Mouse (Mus musculus) c-Kit-positive CD71-negative TER-119-negative erythroid progenitor cells, embryonic 14.5 days (primary cell): Measurements from ENCODE around the gene Dgcr8.
"Not testable (repeated sequence)": the region's sequence is repeated elsewhere in the genome, so short reads cannot be mapped to it uniquely, and the experiment has no call there.

Source experiments
- DNase-seq: peaks from one replicate; pipeline ENCODE4 v3.0.0-alpha.2; 2013; ENCODE audit warnings: low read depth

The Dgcr8 gene

DNA sequence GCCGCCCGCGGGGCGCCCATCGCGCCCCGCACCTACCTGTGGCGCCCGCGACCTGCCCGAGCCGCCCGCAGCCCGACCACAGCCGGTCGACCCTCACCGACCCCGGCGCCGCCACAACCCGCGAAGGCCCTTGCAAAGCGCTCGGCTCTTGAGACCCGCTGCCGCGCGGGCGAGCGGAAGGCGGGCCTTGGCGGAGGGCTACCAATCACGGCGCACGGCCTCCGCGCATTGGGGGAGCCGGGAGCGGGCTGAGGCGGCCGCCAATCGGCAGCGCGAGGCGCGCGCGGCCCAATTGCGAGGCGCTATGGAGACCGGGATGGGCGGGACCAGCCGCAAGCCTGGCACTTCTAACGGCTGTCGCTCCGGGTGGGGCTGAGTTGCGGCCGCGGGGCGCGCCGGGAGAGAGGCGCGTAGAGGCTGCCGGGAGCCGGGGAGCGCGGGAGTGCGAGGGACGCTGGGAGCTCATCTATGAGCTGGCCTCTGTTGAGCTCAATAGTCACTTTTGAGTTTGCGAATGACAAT, at the start of gene Dgcr8:
Dgcr8 (minus strand) TSS at position 180 of the 522 bp plus-strand sequence.
- DNase-seq = peak; percentile 92

DNA sequence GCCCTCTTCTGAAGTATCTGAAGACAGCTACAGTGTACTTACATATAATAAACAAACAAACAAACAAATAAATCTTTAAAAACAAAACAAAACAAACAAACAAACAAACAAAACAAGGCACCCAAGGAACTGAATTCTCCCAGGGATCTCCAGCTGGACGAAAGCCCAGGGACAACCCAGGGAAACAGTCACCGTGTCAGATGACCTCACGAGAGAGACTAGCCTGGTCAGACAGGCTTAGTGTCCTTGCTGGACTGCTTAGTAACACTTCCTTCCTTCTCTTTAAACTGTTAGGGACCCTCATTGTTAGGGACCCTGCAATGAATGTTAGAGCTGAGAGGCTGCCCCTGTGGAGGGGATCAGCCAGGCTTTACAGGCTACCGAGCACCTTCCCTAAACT, 48.2 kb upstream of the Dgcr8 start:
- no peak for DNase-seq

DNA sequence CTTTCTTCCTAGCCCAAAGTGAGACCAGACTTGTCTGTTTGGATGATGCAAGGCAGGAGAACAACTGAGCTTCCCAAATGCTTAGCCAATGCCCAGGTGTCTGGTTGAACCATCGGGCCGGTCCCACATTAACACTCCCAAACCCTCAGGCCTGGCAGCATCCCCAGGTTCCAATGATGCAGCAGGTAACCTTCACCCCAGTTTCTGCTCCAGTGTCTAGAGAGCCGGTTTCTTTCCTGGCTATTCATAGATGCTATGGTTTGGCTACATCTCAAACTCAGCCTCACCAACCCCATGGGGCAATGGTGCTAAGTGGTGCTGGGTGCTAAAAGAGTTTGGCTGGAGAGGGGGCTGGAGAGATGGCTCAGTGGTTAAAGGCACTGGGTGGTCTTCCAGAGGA, 46.9 kb upstream of the Dgcr8 start:
- DNase-seq = no peak

DNA sequence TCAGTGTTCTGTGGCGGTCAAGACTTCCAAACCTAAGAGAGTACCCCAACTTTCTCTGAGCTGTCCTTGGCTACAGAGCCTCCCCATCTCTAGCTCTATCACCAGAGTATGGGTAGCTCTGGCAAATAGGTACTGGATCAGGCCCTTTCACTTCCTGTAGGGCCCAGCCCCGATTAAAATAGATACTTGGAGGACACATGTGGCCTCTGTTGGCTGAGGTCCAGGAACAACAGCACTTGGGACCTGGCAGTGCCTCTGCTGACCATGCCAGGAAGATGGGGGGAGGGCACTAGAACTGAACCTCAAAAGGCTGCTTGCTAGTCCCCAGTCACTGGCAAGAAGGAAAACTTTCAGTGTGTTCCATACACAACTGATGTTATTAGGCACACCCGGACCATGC, 44.9 kb upstream of the Dgcr8 start:
- no peak for DNase-seq

DNA sequence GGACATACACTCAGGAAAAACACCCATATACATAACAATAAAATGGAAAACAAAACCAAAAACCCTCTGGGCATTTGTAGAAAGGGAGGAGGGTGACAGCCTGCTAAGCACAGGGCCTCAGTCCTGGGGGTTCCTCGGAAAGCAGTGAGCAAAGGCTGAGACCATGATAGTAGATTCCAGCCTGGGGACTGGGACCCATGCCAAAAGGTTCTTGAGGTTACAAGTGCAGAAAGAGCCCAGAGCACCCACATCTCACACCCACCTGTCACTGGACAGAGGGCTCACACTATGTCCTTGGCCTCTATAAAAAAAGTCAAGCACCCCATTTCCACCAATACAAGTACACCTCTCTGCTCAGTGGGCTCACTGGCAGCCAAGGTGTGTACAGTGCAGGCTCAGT, 39.5 kb upstream of the Dgcr8 start:
- DNase-seq = no peak

DNA sequence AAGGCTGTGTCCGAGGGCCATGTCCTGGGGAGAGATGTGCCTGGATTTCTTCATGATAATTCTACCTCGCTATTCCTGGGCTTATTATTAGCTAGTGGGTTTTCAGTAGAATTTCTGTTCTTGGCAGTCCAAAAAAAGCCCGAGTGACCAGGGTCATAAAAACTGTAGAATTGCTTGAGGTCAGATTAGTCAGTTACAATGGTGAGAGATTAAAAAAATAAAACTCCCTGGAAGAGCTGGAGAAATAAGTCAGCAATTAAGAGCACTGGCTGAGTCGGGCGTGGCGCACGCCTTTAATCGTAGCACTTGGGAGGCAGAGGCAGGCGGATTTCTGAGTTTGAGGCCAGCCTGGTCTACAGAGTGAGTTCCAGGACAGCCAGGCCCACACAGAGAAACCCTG, 38.9 kb upstream of the Dgcr8 start:
- no peak for DNase-seq

DNA sequence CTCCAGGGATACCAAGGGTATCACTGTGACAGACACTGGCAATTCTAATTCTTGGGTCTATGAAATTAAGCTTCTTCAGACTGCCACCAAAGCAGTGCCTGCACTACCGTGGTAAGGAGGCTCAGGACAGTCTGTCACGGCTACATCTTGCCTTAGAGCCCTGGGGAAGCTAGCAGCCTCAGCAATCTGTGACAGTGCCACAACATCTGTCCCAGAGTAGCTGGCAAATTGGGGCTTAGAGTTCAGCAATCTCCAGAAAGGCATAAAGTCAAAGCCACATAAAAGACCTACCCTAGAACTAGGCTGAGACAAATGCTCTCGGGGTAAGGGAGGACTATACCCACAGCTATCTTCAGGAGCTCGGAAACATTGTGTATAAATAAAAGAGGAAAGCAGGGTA, 36.7 kb upstream of the Dgcr8 start:
- no peak for DNase-seq

DNA sequence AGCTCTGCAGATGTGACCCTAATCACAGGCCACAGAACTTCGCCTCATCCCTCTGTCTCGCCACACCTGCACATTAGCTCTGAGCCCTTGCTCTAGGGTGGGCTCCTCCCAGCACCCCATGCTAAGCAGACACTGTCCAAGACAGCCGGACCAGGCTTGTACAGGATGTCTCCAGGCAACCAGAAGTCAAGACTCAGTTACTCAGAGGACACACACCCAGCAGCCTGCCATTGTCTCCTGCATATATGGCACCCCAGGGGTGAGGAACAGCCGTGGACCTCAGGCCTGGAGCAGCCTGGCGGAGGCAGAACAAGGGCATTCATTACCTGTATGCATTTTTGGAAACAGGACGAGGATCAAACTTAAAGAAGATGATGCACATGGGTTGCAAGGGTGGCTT, 35.0 kb upstream of the Dgcr8 start:
- DNase-seq = no peak

DNA sequence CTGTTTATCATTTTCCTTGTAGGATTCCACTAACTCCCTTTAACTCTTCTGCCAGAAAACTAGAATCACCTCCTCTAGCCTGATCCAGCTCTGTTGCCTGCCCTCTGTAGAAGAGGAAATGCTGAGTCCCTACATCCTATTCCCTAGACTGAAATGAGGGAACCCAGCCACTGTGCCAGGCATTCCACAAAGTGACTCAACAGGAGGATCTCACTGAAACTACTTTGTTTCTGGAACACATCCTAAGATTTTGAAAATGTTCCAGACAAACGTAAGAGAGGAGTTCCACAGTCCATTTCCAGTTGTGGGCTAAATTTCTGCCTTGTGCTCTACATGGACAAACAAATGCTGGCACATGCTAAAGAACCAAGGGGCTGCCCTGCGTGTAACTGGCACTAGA, 34.4 kb upstream of the Dgcr8 start:
- no peak for DNase-seq

DNA sequence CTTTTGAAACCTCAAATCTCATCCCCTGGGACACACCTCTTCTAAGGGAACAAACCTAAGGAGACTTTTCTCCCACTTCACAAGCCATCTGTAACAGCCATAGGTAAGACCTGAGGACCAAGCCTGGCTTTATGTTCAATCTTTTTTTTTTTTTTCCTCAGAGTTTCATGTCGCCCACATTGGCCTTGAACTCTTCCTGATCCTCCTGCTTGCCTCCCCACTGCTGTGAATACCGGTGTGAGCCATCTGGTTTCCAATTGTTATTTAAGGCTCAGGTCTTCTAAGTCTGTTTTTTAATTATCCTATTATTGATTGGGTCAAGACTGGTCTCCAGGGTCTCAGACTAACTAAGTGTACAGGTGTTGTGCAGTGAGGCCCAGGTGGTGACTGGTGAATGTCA, 32.4 kb upstream of the Dgcr8 start:
- DNase-seq = no peak

DNA sequence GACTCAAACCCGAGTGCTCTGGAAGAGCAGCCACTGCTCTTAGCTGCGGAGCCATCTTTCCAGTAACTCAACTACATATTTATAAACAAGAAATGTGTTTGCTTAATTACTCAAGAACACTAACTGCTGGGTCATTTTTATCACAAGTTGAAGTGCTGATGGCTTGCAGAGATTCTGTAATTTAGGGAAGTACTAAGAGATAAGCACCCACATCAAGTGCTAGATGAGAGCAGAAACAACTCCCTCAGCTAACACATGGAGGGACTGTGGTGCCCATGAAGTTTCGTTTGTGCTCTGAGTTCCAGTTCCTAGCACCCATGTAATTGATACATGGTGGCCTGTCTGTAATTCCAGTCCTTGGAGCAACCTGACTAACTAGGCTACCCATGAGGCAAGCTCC, 29.9 kb upstream of the Dgcr8 start:
- no peak for DNase-seq

DNA sequence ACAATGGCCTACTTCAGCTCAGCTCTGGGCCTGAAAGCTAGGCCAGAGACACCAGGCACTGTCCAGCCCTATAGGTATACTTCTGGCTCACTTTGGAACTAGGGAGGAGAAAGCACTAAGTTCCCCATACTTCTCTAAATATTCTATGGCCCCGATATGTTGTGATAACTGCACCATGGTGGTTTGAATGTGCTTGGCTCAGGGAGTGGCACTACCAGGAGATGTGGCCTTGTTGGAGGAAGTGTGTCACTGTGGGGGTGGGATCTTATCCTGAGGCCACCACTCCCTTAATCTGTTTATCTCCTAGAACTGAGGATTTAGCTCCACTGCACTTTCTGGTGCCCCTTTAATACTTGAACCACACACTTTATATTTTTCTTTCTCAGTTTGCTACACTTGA, 19.1 kb upstream of the Dgcr8 start:
- no peak for DNase-seq

DNA sequence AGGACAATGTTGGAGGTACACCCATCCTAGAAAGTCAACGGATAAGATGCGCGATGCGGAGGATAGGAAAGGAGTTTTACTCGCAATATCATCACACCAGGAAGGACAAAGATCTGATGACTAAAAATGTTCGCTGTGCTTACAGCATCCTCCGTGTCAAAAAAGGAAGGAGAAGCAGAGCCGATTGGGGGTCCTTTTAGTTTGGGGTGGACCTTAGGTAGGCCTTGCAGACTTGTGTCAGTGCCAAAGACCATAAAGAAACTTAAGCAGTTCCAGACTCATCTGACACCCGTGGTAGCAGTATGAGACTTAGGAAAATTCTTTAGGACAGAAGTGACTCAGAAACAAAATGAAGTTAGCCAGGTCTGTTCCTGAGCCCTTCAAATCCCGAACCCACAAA, 568 bp upstream of the Dgcr8 start:
- DNase-seq = not testable (repeated sequence)

DNA sequence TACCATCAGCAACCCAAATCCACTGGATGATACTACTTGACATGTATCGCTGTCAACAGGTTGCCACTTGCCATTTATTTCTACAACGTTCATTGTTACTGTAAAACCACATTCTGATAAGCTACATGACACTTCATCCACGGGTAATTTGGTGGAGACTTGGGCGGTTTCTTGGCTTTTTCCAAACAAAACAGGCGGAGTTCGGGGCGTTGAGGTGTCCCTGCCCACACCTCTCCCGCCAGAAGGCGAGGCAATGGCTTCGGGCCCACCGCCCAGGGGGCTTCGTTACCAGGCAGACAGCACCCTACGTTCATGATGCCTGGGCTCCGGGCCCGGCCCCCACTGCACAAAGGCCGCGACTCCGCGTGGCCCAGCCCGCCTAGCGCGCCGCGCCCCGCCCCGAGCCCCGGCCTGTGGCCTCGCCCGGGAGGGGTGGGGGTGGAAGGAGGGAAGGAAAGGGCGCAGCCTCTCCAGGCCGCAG, 425 bp downstream of the Dgcr8 start:
- peak; percentile 40 for DNase-seq

DNA sequence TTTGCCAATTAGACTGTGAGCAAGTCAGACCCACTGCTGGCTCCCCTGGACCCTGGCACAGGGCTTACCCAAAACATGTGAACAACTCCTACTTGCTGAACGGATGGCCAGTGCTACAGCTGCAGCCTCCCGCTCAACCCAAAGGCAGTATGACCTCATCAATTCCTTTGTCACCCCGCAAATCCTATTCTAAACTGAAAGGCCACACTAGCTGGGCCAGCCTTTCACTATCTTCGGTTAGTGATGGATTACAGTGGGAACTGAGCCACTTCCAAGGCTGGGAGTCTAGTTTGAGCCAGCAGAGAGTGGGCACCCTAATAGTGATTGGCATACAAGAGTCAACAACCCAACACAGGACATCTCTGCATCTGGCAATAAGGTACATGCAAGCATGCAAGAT, 880 bp downstream of the Dgcr8 start:
- no peak for DNase-seq

DNA sequence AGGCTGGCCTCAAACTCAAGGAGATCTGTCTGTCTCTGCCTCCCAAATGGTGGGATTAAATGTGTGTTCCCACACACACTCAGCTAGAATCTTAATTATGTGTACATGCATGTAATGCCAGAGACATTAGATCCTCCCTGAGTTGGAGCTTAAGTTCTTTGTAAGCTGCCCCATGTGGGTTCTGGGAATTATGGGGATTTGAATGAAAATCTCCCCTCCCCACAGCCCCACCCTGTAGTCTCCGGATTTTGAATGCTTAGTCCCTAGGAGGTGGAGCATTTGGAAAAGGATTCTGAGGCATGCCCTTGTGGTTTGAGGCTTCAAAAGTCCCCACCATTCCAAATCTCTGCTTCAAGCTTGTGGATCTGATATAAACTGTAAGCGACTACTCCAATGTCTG, 13.9 kb downstream of the Dgcr8 start:
- DNase-seq = no peak

DNA sequence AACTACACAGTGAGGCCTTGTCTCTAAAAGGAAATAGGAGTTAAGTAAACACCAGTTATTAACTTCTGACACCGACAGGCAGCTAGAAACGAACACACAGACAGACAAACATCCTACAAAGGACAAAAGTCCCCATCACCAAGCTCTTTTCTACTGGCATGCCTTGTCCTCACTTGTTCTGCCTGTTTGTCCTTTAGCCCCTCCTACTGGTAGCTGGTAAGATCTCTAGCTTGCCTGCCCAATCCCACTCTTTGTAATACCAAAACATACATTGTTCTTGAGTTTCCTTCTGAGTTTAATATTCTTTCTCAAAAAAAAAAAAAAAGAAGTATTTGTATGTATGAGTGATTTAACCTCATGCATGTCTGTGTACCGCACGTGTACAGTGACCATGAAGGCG, 20.9 kb downstream of the Dgcr8 start:
- no peak for DNase-seq

DNA sequence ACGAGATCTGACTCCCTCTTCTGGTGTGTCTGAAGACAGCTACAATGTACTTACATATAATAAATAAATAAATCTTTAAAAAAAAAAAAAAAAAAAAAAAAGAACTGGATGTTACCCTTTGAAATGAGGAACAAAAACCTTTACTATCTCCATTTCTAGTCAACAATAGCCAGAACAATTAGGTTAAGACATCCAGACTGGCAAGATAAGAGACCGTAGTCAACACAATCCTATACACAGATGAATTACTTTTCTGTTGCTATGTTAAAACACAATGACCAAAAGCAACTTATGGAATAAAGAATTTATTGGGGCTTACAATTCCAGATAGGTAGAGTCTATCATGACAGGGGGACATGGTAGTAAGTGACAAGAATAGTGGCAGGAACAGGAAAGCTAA, 24.0 kb downstream of the Dgcr8 start:
- DNase-seq = no peak

DNA sequence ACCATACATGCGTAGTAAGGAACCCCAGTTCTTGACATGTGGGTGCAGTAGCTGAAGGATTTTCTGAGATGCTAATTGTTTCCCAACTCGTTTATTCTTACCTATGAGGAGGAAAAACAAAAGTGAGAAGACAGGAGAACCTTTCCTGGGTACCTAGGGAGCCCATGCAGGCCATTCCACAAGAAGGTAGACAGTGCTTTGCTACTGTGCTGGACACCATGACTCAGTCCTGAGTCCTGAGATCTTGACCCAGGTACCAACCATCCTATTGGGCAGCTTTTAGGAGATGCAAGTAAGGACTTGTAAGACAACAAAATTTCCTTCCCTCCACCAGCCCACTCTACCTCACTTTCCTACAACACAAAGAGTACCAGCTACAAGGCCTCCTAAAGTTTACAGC, 30.8 kb downstream of the Dgcr8 start, which contains the start of gene Gm49776:
Gm49776 (minus strand) TSS at position 101 of the 400 bp plus-strand sequence.
- DNase-seq = no peak

DNA sequence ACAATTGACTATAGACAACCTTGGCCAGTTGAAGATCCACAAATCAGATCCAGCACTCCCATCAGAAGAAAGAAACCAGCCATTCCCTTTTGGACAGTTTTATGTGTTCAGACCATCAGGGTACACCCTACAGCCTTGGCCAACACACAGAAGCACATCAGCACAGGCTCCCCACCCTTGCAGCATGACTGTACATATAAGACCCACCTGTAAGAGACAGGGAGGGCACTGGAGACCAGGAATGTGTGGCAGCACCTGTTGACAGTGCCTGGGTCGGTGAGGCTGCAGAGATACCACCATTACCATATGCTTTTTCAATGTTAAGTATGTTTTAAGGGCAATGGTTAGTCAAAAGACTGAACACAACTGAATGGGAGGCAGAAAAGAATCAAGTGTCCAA, 35.2 kb downstream of the Dgcr8 start:
- DNase-seq = no peak

DNA sequence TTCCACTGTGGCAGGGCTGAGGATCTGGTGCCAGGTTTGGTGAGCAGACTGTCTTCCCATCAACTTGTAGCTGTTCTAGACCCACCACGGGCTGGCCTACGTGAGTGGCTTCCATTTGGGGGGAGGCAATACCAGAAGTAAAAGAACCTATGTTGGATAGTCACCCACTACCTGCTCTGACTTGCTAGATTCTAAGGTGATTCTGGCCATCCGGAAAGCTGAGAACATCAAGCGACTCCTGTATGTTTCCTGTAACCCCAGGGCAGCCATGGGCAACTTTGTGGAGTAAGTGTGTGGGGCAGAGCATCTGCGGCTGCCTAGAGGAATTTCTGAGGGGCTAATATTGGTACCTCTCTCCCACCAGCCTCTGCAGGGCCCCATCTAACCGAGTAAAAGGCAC, 36.3 kb downstream of the Dgcr8 start:
- no peak for DNase-seq

DNA sequence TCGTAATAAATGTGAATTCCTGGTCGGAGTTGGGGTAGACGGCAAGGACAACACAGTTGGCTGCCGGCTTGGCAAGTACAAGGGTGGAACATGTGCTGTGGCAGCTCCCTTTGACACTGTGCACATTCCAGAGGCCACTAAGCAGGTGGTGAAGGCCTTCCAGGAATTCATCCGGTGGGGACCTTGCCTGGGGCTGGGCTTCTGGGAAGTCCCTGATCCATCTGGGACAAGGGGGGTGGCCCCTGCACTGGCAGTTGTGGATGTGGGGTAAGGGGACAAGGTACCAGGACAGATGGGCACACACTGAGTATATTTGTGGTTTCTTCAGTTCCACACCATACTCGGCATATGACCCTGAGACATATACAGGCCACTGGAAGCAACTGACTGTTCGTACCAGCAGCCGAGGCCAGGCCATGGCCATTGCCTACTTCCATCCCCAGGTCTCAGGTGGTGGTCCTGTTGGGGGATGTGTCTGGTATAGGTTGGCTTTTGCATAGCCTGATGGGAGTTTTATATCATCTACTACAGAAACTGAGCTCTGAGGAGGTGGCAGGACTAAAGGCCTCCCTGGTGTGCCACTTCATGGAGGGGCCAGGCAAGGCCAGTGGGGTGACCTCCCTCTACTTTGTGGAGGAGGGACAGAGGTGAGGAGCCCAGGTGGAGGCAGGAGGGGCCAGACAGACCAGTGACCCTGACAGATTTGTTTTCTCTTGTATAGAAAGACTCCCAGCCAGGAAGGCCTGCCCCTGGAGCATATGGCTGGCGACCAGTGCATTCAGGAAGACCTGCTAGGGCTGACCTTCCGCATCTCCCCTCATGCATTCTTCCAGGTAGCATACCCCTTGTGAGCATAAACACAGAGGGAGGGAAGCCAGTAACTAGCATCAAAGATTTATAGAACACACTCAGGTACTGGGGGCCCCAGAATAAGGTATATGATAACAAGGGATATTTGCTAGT, 37.9 kb downstream of the Dgcr8 start:
- DNase-seq = no peak

DNA sequence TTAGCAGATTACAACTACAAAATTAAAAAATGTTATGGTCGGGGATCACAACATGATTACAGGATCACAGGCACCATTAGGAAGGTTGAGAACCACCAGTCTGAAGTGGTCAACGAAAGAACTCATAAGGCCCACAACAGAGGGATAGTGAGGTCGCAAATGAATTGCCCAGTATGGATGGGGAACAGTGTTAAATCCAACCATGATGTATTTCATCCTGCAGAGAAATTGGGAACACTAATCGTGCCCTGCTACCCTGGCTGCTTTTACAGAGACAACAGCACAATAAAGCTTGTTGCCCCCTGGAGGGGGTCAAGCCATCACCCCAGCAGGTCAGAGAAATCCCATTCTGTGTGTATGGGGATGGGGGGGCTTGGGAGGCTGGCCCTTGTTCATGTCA, 38.8 kb downstream of the Dgcr8 start:
- DNase-seq = no peak
